Mouse (Mus musculus) liver, embryonic 14.5 days (tissue): ENCODE data around the gene Mindy1. TPM values are rescaled to one million over a fixed set of nuclear protein-coding genes. Genes with fewer than 3 reads are reported as not detected.

Source experiments
- ATAC-seq: fragments of 200-750 bp; cut with Nextera tagmentation; 2 replicates; pipeline ENCODE4 v1.8.0; 2017; ENCODE audit warnings: moderate number of reproducible peaks, mild to moderate bottlenecking, moderate library complexity; ENCODE audit not compliant: insufficient read depth
- DNase-seq, 3 experiments: peaks; one replicate each; pipeline ENCODE4 v3.0.0-alpha.2; 2012 to 2013; ENCODE audit warnings: low read depth in 3 of 3, low spot score in 3 of 3
- H3K27ac ChIP-seq: fragments of 300-500 bp; sonication (generic); 2 replicates; pipeline ENCODE4 v1.5.1; 2014; ENCODE audit warnings: moderate library complexity, mild to moderate bottlenecking, control low read depth, inconsistent platforms
- H3K27me3 ChIP-seq: fragments of 300-500 bp; sonication (generic); 2 replicates; pipeline ENCODE4 v1.6.1; 2014; ENCODE audit warnings: mild to moderate bottlenecking, low read length, moderate library complexity; ENCODE audit not compliant: control insufficient read depth, insufficient read depth
- H3K36me3 ChIP-seq: fragments of 300-500 bp; sonication (generic); replicated peaks from 2 replicates; pipeline ENCODE4 v1.6.1; 2014; ENCODE audit warnings: low read depth; ENCODE audit not compliant: control insufficient read depth, insufficient read depth
- H3K4me1 ChIP-seq, 2 experiments: fragments of 200-500 bp in 1 of 2; fragments of 300-500 bp in 1 of 2; sonication (generic) in 1 of 2; replicated peaks; 2 replicates each; pipeline ENCODE4 v1.6.1; 2012 to 2014; ENCODE audit warnings: antibody characterized with exemption in 1 of 2, inconsistent platforms in 1 of 2, low read length in 1 of 2; ENCODE audit not compliant: control insufficient read depth in 2 of 2, insufficient read depth in 2 of 2
- H3K4me2 ChIP-seq: fragments of 300-500 bp; sonication (generic); 2 replicates; pipeline ENCODE4 v1.6.1; 2014; ENCODE audit warnings: low read depth, mild to moderate bottlenecking, control low read depth, moderate library complexity
- H3K4me3 ChIP-seq, 2 experiments: fragments of 200-500 bp in 1 of 2; fragments of 300-500 bp in 1 of 2; sonication (generic) in 1 of 2; 2 replicates each; pipeline ENCODE4 v1.5.1; 2012 to 2014; ENCODE audit warnings: low read depth in 2 of 2, low read length in 2 of 2, mild to moderate bottlenecking in 2 of 2, control low read depth in 1 of 2, inconsistent platforms in 1 of 2, moderate library complexity in 1 of 2; ENCODE audit not compliant: insufficient read depth in 1 of 2
- H3K9ac ChIP-seq: fragments of 300-500 bp; sonication (generic); replicated peaks from 2 replicates; pipeline ENCODE4 v1.6.1; 2014; ENCODE audit warnings: mild to moderate bottlenecking, control low read depth, moderate library complexity
- H3K9me3 ChIP-seq: fragments of 300-500 bp; sonication (generic); 2 replicates; pipeline ENCODE4 v1.6.1; 2016; ENCODE audit warnings: low read length, mixed read lengths; ENCODE audit not compliant: control insufficient read depth
- CTCF ChIP-seq: IDR thresholded peaks from 2 replicates; pipeline ENCODE4 v1.5.1; 2016; ENCODE audit warnings: antibody characterized with exemption, low read depth, control low read depth
- EP300 ChIP-seq: IDR thresholded peaks from 2 replicates; pipeline ENCODE4 v1.6.1; 2016; ENCODE audit warnings: antibody characterized with exemption, low read depth
- WGBS: fragments of 180-500 bp; shearing (Covaris S2); extraction: QIAGEN DNeasy Blood & Tissue Kit; methylation state at CpG from one replicate; pipeline ENCODE4 v1.1.7; 2014; ENCODE audit not compliant: insufficient replicate concordance; 5-methylcytosine and 5-hydroxymethylcytosine counted together
- polyA plus RNA-seq, 2 experiments: library from polyadenylated mRNA; depleted of rRNA in 1 of 2; stranded (reverse) in 1 of 2; unstranded in 1 of 2; fragments of >200 nt; fragmentation: Nextera tagmentation in 1 of 2; extraction: Ambion mirVana in 1 of 2; gene quantifications; 2 replicates each; pipeline versions ENCODE4 v1.2.1 to v1.2.3; 2012 to 2014

The Mindy1 gene
- polyA plus RNA-seq, 2 experiments = 13.6 to 16.1 TPM

GRCm38 (mm10) chr3:95285390-95285789 is 4.2 kb downstream of the Mindy1 start:
- WGBS = 85% methylated on average over 5 of the region's 5 CpGs

GRCm38 (mm10) chr3:95286011-95286410 is 4.9 kb downstream of the Mindy1 start:
- Histone ChIP-seq H3K36me3 (peaks cover 2% of the 10 kb centered on the region; the same call in 1 of the 2 replicates), H3K4me2 (no peak overlapping the region), H3K27me3 (no peaks in the 10 kb centered on the region), H3K9ac (no peak overlapping the region), H3K4me3 (no peak overlapping the region), H3K4me1 (peaks cover 4 to 16% of the 10 kb centered on the region in 2 experiments; a peak in 3 of 4 replicates), H3K27ac (no peak overlapping the region), H3K9me3 (no peaks in the 10 kb centered on the region)
- TF ChIP-seq EP300 = no peak
- no peak for TF ChIP-seq CTCF
- 63% methylated on average over 5 of the region's 5 CpGs for WGBS
- ATAC-seq (no peak), DNase-seq (no peak)

More at GRCm38 (mm10) chr3:95285390-95285789, 4.2 kb downstream of the Mindy1 start:
- Histone ChIP-seq H3K9me3 (no peaks in the 10 kb centered on the region), H3K4me3 (no peak overlapping the region), H3K36me3 (no peaks in the 10 kb centered on the region; the same call in 1 of the 2 replicates), H3K4me2 (no peak overlapping the region), H3K9ac (no peak overlapping the region), H3K4me1 (peaks cover 8 to 20% of the 10 kb centered on the region in 2 experiments), H3K27me3 (no peaks in the 10 kb centered on the region), H3K27ac (no peak overlapping the region)
- ATAC-seq (no peak), DNase-seq (no peak)
- TF ChIP-seq CTCF = no peak

- ATAC-seq (no peak), DNase-seq (no peak)
- no peak overlapping the region for H3K4me2 ChIP-seq
- no peak overlapping the region for H3K9ac ChIP-seq
- no peak overlapping the region for H3K4me3 ChIP-seq
- H3K9me3 ChIP-seq = no peaks in the 10 kb centered on the region
- H3K36me3 ChIP-seq = peaks cover 2% of the 10 kb centered on the region; the same call in 1 of the 2 replicates
- TF ChIP-seq EP300 = no peak
- no peak for TF ChIP-seq CTCF
- no peak overlapping the region for H3K27ac ChIP-seq
- no peaks in the 10 kb centered on the region for H3K27me3 ChIP-seq
- WGBS = 36% methylated on average over 7 of the region's 7 CpGs
- peaks cover 4 to 16% of the 10 kb centered on the region in 2 experiments; a peak in 3 of 4 replicates for H3K4me1 ChIP-seq
Observed at GRCm38 (mm10) chr3:95286510-95286909, 5.4 kb downstream of the Mindy1 start.

GRCm38 (mm10) chr3:95287541-95287940 is 6.4 kb downstream of the Mindy1 start:
- Histone ChIP-seq H3K4me2 (no peak overlapping the region), H3K4me1 (peaks cover 4 to 14% of the 10 kb centered on the region in 2 experiments; a peak in 3 of 4 replicates), H3K27ac (no peak overlapping the region), H3K36me3 (peaks cover 2% of the 10 kb centered on the region; the same call in 1 of the 2 replicates), H3K27me3 (no peaks in the 10 kb centered on the region), H3K4me3 (no peak overlapping the region), H3K9ac (no peak overlapping the region), H3K9me3 (no peaks in the 10 kb centered on the region)
- TF ChIP-seq CTCF (no peak), EP300 (no peak)
- DNase-seq (no peak), ATAC-seq (no peak)
- WGBS = 77% methylated on average over 3 of the region's 3 CpGs

GRCm38 (mm10) chr3:95289419-95289818 is 8.3 kb downstream of the Mindy1 start:
- no peaks in the 10 kb centered on the region for H3K27me3 ChIP-seq
- peaks cover 0 to 15% of the 10 kb centered on the region in 2 experiments; a peak in 2 of 4 replicates for H3K4me1 ChIP-seq
- TF ChIP-seq EP300 (no peak), CTCF (no peak)
- 81% methylated on average over 4 of the region's 4 CpGs for WGBS
- H3K36me3 ChIP-seq = peaks cover 2% of the 10 kb centered on the region
- no peaks in the 10 kb centered on the region for H3K9me3 ChIP-seq
- no peak overlapping the region for H3K27ac ChIP-seq
- H3K4me3 ChIP-seq = no peak overlapping the region
- H3K4me2 ChIP-seq = no peak overlapping the region
- no peak for ATAC-seq
- DNase-seq = no peak
- H3K9ac ChIP-seq = no peak overlapping the region
